Mouse (Mus musculus): Measurements from ENCODE around the gene Myh7b. TPM values are rescaled to one million over a fixed set of nuclear protein-coding genes. Genes with fewer than 3 reads are reported as not detected.

The Myh7b gene
- total RNA-seq, 2 experiments from 2014 or later: 8.8 to 11.1 TPM

DNA sequence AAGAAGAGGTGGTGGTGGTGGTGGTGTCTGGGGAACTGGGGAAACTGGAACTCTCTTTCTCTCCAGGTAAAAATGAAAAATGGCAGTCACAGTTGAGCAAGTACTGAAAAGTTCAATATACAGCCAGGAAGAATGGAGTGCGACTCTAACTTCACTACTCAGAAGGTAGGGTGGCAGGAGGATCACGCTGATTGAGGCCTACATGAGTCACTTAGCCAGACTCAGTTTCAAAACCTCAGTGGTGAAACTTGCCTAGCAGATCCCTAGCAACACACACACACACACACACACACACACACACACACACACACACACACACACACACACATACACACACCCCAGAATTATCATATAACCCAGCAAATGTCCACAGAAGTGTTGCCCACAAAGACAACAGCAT is 70.9 kb downstream of the Myh7b start:
- DNase-seq (ENCODE audit: low spot score in 2 of 2): no peak

DNA sequence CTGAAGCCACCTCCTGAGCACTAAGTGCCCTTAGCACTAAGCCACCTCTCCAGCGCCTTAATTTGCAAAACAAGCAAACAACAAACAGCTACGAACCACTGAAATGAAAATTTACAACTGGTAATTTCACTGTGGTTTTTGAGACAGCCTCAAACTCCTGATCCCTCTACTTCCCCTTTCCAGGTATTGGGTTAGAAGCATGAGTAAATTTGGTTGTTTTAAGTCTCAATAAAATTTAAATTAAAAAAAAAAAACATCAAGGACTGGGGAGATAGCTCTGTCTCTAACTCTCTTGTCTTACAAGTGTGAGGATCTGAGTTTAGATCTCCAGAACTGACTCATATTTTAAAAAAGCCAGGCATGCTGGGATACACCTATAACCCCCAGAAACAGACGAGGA is 72.1 kb downstream of the Myh7b start:
- no peak for DNase-seq (ENCODE audit: low spot score in 2 of 2)

DNA sequence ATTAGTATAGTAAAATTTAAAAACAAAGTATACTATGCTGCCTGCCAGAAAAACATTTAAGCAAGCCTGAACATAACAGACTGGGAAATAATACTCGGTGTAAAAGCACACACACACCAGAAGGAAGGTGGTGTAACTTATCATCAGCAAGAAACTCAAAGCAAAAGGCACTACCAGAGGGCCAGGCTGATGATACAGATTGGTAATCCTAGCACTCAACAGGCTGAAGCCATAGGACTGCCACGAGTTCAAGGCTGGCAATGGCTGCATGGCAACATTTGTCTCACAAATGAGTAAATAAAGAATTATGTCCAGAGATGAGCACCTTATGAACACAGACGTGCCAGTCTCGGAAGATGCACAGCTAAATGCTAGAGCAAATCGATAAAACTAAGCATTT is 72.8 kb downstream of the Myh7b start:
- DNase-seq (ENCODE audit: low spot score in 2 of 2): no peak

Small RNA genes lying within 50 kb of the gene (microRNA-seq; reads per million reads assigned to microRNA genes)
- 1,522 reads per million, percentile 80 among the genes with 10 or more reads in this experiment for gene Mir499

Other genes with a start within 250 kb of the Myh7b start
- gene Trp53inp2, start 230.2 kb upstream of the Myh7b start, total RNA-seq (2021): 100 to 1,000 TPM; 159 to 202 TPM
- gene Ncoa6, start 137.3 kb upstream of the Myh7b start, total RNA-seq (2021): 10 to 100 TPM; 38.2 to 39.7 TPM
- 10 to 100 TPM; 30.8 to 32.1 TPM for gene Acss2, start 93.3 kb upstream of the Myh7b start, total RNA-seq (2021)
- 1 to 10 TPM; 1.8 to 2.6 TPM for gene Ggt7, start 93.0 kb upstream of the Myh7b start, total RNA-seq (2021)
- gene Gss, start 18.4 kb upstream of the Myh7b start, total RNA-seq (2021): 10 to 100 TPM; 12.4 to 14.2 TPM
- 100 to 1,000 TPM; 104 to 109 TPM for gene Trpc4ap, start 81.2 kb downstream of the Myh7b start, total RNA-seq (2021)
- 10 to 100 TPM; 12.4 to 13.3 TPM for gene Edem2, start 118.3 kb downstream of the Myh7b start, total RNA-seq (2021)
- not detected for gene Gm17581, start 124.7 kb downstream of the Myh7b start, total RNA-seq (2021)
- 10 to 100 TPM; 14.2 to 14.9 TPM for gene Procr, start 139.9 kb downstream of the Myh7b start, total RNA-seq (2021)
- gene Mmp24, start 164.1 kb downstream of the Myh7b start, total RNA-seq (2021): under 1 TPM; 0.05 TPM
- gene BC029722, start 208.2 kb downstream of the Myh7b start, total RNA-seq (2021): 10 to 100 TPM; 11.4 to 13.5 TPM
- 10 to 100 TPM; 74.9 to 79.4 TPM for gene Eif6, start 215.7 kb downstream of the Myh7b start, total RNA-seq (2021)
- gene Fam83c, start 223.6 kb downstream of the Myh7b start, total RNA-seq (2021): not detected

Measured in gastrocnemius, postnatal 4 days (tissue).